Mouse (Mus musculus) urinary bladder, adult 2 months (tissue): ENCODE results near the gene Cdc42ep2. TPM values are rescaled to one million over a fixed set of nuclear protein-coding genes. Genes with fewer than 3 reads are reported as not detected.
A peak's percentile ranks its signal among the peaks of the same experiment; 100 is the strongest.

Experiments used
- DNase-seq: peaks from one replicate; pipeline ENCODE4 v3.0.0; 2022; ENCODE audit warnings: low spot score
- polyA plus RNA-seq: library from polyadenylated mRNA; depleted of rRNA; stranded (reverse); fragments of >200 nt; gene quantifications from 2 replicates; pipeline ENCODE4 v1.2.3, GENCODE M21; 2012; rRNA removed

Cdc42ep2 gene
- polyA plus RNA-seq, 1 experiment: 26.2 TPM

DNA sequence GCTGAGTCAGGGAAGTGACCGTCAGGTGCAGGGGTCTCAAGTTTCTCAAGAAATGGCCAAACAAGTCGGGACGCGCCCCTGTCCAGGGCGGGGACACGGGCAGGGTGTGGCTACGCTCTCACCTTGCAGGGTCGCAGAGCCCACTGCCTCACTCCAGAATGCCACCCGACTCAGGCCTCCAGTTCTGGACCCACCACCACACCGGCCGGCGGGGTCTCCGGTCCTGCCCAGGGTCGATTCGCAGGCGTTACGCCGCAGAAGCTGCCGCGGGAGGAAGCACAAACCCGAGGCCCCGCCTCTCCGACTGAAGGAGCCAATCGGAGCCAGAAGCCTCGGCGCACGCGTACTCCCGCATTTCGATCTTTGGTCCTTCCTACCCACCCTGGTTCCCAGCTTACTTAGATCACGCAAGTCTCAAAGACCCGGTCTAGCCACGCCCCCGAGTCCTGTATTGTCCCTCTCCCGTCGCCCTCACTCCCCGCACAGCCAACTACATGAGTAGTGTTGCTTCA, 49.6 kb downstream of the Cdc42ep2 start, which contains the start of gene Frmd8:
TSS of gene Frmd8 (minus strand) at position 306 of the 512 bp plus-strand sequence.
- peak; percentile 86 for DNase-seq

DNA sequence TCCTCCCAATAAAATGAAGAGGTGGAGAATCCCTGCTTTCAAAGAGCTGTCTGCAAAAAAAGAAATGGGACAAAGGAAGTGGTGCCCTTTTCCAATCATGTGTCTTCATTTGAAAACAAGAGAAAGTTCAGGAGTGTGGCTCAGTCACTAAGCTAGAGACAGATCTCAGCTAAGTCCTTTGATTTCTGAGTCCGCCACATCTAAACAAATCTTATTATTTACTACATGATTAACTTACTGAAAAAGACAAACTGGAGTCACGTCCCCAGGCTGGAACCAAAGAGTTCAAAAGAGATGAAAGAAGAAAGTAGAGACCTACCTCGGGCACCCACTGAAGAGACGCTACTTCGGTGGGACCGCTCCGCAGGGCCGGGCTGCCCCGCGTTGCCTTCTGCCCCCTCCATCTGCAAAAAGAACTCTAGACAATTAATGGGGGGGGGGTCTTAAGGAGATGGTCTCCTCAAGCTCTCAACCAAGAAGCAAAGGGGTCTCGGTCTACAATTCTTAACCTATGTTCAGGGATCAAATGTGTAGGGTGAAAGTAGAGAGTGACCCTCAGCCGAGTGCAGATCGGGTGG, 50.1 kb downstream of the Cdc42ep2 start:
- DNase-seq: no peak

DNA sequence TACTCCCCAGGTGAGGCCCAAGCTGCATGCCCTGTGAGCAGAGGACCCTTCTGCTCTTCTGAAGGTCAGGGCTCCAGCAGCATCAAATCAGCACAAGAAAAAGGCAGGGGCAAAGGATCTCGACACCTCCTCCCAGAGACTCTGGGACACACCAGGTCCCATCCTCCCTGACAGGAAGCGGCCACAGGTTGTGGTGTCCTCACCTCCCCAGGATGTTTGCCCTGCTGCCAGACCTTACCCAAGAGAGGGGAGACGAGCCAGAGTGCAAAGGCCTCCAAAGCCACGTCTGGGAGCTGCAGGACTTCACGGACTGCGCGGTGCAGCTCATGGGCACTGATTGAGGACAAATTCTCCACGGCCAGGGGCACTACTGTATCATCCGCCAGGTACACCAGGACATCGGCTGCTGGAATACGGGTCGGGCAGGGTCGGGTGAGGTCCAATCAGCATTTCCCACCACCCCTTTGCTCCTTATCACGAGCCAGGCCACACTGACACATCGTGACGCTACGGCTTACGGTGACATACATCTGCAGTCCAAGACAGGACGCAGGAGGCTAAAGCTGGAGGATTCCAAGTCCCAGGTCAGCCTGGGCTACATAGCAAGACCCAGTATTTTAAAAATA, 51.6 kb downstream of the Cdc42ep2 start:
- no peak for DNase-seq

DNA sequence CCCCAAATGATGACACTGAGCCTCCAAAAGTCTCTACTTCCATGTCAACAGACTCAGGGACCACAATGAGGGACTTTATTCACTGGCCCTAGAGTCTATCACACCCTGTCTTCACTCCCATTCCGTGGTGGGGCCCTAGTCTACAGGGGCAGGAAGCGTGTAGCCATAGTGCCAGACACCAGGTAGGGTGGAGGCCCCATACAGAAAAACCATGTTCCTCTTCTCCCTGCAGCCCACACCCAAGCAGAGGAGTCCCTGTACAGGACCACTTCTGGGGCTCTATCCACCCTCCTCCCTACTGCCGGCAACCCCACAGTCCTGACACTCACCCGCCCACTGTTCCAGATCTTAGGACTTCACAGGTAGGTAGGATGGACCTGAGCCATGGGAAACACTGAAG, 52.1 kb downstream of the Cdc42ep2 start:
- DNase-seq: no peak

DNA sequence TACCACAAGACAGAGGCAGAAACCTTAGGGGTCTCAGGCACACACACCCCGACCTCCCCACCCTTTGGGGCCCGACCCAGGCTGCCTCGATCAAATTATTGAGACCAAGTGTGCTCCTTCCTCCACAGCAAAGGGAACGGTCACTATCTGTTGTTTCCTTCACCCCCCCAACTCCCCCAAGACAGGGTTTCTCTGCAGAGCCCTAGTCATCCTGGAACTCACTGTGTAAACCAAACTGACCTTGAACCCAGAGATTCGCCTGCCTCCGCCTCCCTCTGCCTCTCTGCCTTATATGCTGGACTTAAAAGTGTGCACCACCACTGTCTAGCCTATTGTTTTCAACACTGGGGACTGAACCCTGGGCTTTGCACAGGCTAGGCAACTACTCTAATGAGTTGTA, 52.9 kb downstream of the Cdc42ep2 start:
- DNase-seq: no peak

DNA sequence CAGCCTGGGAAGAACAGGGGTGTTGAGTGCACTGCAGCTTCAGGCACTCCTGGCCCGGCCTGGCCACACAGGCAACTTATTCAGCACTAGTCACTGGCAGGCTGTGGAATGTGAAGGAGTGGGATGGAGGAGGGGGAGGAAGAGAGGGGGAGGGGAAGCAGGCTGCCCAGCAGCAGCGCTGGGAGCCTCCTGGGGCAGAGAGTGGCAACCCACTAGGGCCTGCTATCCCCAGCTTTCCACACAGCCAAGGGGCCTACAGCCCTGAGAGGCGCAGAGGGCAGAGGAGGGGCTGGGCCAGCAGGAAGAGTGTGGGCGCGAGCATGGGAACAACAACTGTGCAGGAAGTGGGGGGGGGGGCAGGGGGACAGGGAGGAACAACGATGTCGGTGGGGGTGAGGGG, 53.3 kb downstream of the Cdc42ep2 start:
- DNase-seq: no peak

DNA sequence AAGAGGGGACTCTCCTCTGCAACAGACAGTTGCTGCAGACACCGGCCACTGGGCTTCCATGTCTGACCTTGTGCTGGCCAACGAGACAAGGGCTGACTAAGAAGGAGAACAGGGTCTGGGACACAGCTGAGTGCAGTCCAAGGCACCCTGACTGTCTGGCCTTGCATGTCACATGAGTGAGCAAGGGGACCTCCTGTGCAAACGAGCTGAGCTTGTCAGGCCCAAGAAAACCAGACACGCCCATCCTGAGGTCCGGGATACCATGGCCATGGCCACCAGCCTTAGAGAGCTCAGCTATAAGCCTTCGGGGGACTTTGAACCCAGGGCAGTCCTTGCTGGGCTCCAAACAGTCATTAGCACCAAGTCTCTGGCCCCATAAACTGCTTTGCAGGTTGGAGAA, 56.5 kb downstream of the Cdc42ep2 start:
- DNase-seq: no peak

Other genes starting within 250 kb of the Cdc42ep2 start
- gene Map3k11, start 236.1 kb downstream of the Cdc42ep2 start, polyA plus RNA-seq: 19.9 and 22.0 TPM in 2 replicates
- 40.5 and 53.5 TPM in 2 replicates for gene Pcnx3, start 235.9 kb downstream of the Cdc42ep2 start, polyA plus RNA-seq
- gene Kcnk7, start 220.4 kb downstream of the Cdc42ep2 start, polyA plus RNA-seq: 0.13 and 0.25 TPM in 2 replicates
- 97.4 and 116 TPM in 2 replicates for gene Ehbp1l1, start 198.5 kb downstream of the Cdc42ep2 start, polyA plus RNA-seq
- gene Fam89b, start 195.2 kb downstream of the Cdc42ep2 start, polyA plus RNA-seq: 66.3 and 79.4 TPM in 2 replicates
- 132 and 164 TPM in 2 replicates for gene Ltbp3, start 183.9 kb downstream of the Cdc42ep2 start, polyA plus RNA-seq
- gene Scyl1, start 153.4 kb downstream of the Cdc42ep2 start, polyA plus RNA-seq: 104 and 123 TPM in 2 replicates
- gene Frmd8, start 49.5 kb downstream of the Cdc42ep2 start, polyA plus RNA-seq: 20.7 and 21.6 TPM in 2 replicates
- gene Slc25a45, start 47.0 kb downstream of the Cdc42ep2 start, polyA plus RNA-seq: 19.2 and 25.1 TPM in 2 replicates
- gene Tigd3, start 30.7 kb downstream of the Cdc42ep2 start, polyA plus RNA-seq: 0.69 and 0.87 TPM in 2 replicates
- 87.5 and 102 TPM in 2 replicates for gene Dpf2, start 11.8 kb downstream of the Cdc42ep2 start, polyA plus RNA-seq
- gene Pola2, start 39.4 kb upstream of the Cdc42ep2 start, polyA plus RNA-seq: 32.8 and 41.0 TPM in 2 replicates
- gene Slc22a20, start 61.3 kb upstream of the Cdc42ep2 start, polyA plus RNA-seq: 0.12 and 0.21 TPM in 2 replicates
- 116 and 118 TPM in 2 replicates for gene Capn1, start 91.1 kb upstream of the Cdc42ep2 start, polyA plus RNA-seq
- gene Syvn1, start 121.8 kb upstream of the Cdc42ep2 start, polyA plus RNA-seq: 15.5 and 24.1 TPM in 2 replicates
- 32.4 and 33.5 TPM in 2 replicates for gene Mrpl49, start 133.0 kb upstream of the Cdc42ep2 start, polyA plus RNA-seq
- gene Fau, start 133.0 kb upstream of the Cdc42ep2 start, polyA plus RNA-seq: 1,752 and 1,769 TPM in 2 replicates
- gene Znhit2, start 136.4 kb upstream of the Cdc42ep2 start, polyA plus RNA-seq: 25.8 and 26.8 TPM in 2 replicates
- 24.1 and 33.2 TPM in 2 replicates for gene Tm7sf2, start 143.6 kb upstream of the Cdc42ep2 start, polyA plus RNA-seq
- gene Vps51, start 152.4 kb upstream of the Cdc42ep2 start, polyA plus RNA-seq: 62.5 and 70.8 TPM in 2 replicates
- 0.21 TPM in 1 of 2 replicates, not detected in the other for gene Tmem262, start 155.2 kb upstream of the Cdc42ep2 start, polyA plus RNA-seq
- 0.31 and 0.55 TPM in 2 replicates for gene Gm28374, start 157.4 kb upstream of the Cdc42ep2 start, polyA plus RNA-seq
- 68.5 and 81.2 TPM in 2 replicates for gene Zfpl1, start 160.1 kb upstream of the Cdc42ep2 start, polyA plus RNA-seq
- gene Cdca5, start 160.2 kb upstream of the Cdc42ep2 start, polyA plus RNA-seq: 0.83 and 1.4 TPM in 2 replicates
- 0.14 TPM in 1 of 2 replicates, not detected in the other for gene AC131692.1, start 169.6 kb upstream of the Cdc42ep2 start, polyA plus RNA-seq
- 0.06 and 0.13 TPM in 2 replicates for gene Naaladl1, start 181.0 kb upstream of the Cdc42ep2 start, polyA plus RNA-seq
- 14.0 and 16.8 TPM in 2 replicates for gene Sac3d1, start 193.8 kb upstream of the Cdc42ep2 start, polyA plus RNA-seq
- 27.7 and 32.6 TPM in 2 replicates for gene Snx15, start 203.5 kb upstream of the Cdc42ep2 start, polyA plus RNA-seq
- 5.1 and 9.2 TPM in 2 replicates for gene Batf2, start 216.2 kb upstream of the Cdc42ep2 start, polyA plus RNA-seq
- gene Arl2, start 216.7 kb upstream of the Cdc42ep2 start, polyA plus RNA-seq: 76.9 and 87.5 TPM in 2 replicates